Mouse (Mus musculus) CD4-positive, CD25-positive, alpha-beta regulatory T cell, adult 2 months (primary cell): Measurements from ENCODE around the gene Ybx3.

Experiments
- DNase-seq: peaks from one replicate; pipeline ENCODE4 v3.0.0-alpha.2; 2012; ENCODE audit warnings: low read depth, low spot score

Ybx3 gene

GRCm38 (mm10) chr6:131338787-131339186, 49.5 kb downstream of the Ybx3 start:
- DNase-seq: no peak

- no peak for DNase-seq
Observed at GRCm38 (mm10) chr6:131327076-131327475, 61.2 kb downstream of the Ybx3 start.

- no peak for DNase-seq
Observed at GRCm38 (mm10) chr6:131321854-131322639, 66.2 kb downstream of the Ybx3 start.

- no peak for DNase-seq
Observed at GRCm38 (mm10) chr6:131316155-131317101, 71.8 kb downstream of the Ybx3 start.
